Mouse (Mus musculus) mouse embryonic stem cell (cell line): ENCODE results near the gene Kif16b.

Experiments used
- in situ Hi-C, 2 experiments: fragments of 300-500 bp; cut with MboI; formaldehyde crosslinking; loops; 1 replicate in 1 of 2; 3 replicates in 1 of 2; pipeline ENCODE4 v1.14.3; 2019 to 2020; ENCODE audit warnings: low sequenced_read_pairs in 2 of 2, low pct_unique_long_range_greater_than_20kb in 1 of 2, mixed read lengths in 1 of 2; ENCODE audit not compliant: unreplicated experiment in 1 of 2

The Kif16b gene

DNA sequence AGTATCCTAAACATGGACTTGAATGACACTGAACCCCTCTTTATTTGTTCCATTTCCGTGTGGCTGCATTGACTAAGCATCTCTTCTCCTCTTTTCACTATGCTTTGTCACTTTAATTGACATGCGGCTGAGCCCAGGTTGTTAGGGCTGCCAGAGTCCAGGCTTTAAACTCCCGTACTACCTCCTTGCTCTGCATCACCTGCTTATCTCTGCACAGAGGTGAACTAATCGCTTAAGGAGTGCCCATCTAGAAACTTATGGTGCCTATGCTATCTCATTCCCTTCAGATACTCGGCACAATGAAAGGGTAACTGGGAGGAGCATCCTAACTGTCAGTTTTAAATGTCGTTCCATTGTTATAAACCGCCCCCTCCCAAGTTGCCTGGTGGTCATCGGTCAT is 331.6 kb downstream of the Kif16b start:
- in situ Hi-C loops = no loop called here
